Mouse (Mus musculus) ovary, postnatal 14 days (tissue): Measurements from ENCODE around the gene Gcsh.

ENCODE experiments used
- DNase-seq: peaks from one replicate; pipeline ENCODE4 v3.0.0; 2022; ENCODE audit warnings: low spot score

The Gcsh gene

GRCm38 (mm10) chr8:116993095-116993867 is at the start of gene Gcsh:
Gene Gcsh (minus strand): TSS chr8:116993537.
- peak; percentile 94 for DNase-seq

- DNase-seq = no peak
Measured at GRCm38 (mm10) chr8:117039843-117040242, 46.5 kb upstream of the Gcsh start.

- DNase-seq = no peak
Measured at GRCm38 (mm10) chr8:117037374-117037935, 44.1 kb upstream of the Gcsh start.

GRCm38 (mm10) chr8:117033393-117033792 is 40.1 kb upstream of the Gcsh start:
- DNase-seq = no peak

- no peak for DNase-seq
Measured at GRCm38 (mm10) chr8:117032609-117033008, 39.3 kb upstream of the Gcsh start.

- DNase-seq = no peak
Measured at GRCm38 (mm10) chr8:117031476-117031875, 38.1 kb upstream of the Gcsh start.

GRCm38 (mm10) chr8:117028686-117029085 is 35.3 kb upstream of the Gcsh start:
- DNase-seq = no peak

- DNase-seq = no peak
Measured at GRCm38 (mm10) chr8:117027601-117028000, 34.3 kb upstream of the Gcsh start.

- no peak for DNase-seq
Measured at GRCm38 (mm10) chr8:117022297-117022993, 29.1 kb upstream of the Gcsh start.

GRCm38 (mm10) chr8:117019323-117020275 is 26.3 kb upstream of the Gcsh start:
- no peak for DNase-seq

GRCm38 (mm10) chr8:117017896-117018295 is 24.6 kb upstream of the Gcsh start:
- no peak for DNase-seq

GRCm38 (mm10) chr8:117017006-117017405 is 23.7 kb upstream of the Gcsh start:
- no peak for DNase-seq

- DNase-seq = no peak
Measured at GRCm38 (mm10) chr8:117015670-117016069, 22.3 kb upstream of the Gcsh start.

GRCm38 (mm10) chr8:117011366-117011765 is 18.0 kb upstream of the Gcsh start:
- no peak for DNase-seq

GRCm38 (mm10) chr8:116994016-116994716 is 829 bp upstream of the Gcsh start:
- no peak for DNase-seq

GRCm38 (mm10) chr8:116992176-116992971 is 963 bp downstream of the Gcsh start:
- DNase-seq = no peak

GRCm38 (mm10) chr8:116991241-116991640 is 2.1 kb downstream of the Gcsh start:
- DNase-seq = no peak

- DNase-seq = no peak
Measured at GRCm38 (mm10) chr8:116989842-116990241, 3.5 kb downstream of the Gcsh start.

GRCm38 (mm10) chr8:116980117-116980516 is 13.2 kb downstream of the Gcsh start:
- peak; percentile 55 for DNase-seq

- DNase-seq = peak; percentile 95
Measured at GRCm38 (mm10) chr8:116978631-116979256, 14.6 kb downstream of the Gcsh start, which contains the start of gene 1700030J22Rik. Gene 1700030J22Rik (minus strand): TSS chr8:116978959.
